Mouse (Mus musculus) kidney, embryonic 16.5 days (tissue): ENCODE measurements at regions not wholly inside any gene's neighbourhood (a gene's known extent, or its start where the extent isn't known, plus 50 kb on each side); places are given as distances from the start of the nearest gene placed in this dataset.

Experiments used
- ATAC-seq: fragments of 200-750 bp; cut with Nextera tagmentation; 2 replicates; pipeline ENCODE4 v1.8.0; 2017; ENCODE audit warnings: moderate TSS enrichment; ENCODE audit not compliant: low FRiP score, low TSS enrichment
- H3K27ac ChIP-seq: fragments of 300-500 bp; sonication (generic); 2 replicates; pipeline ENCODE4 v1.5.1; 2014; ENCODE audit warnings: low read length
- H3K27me3 ChIP-seq: fragments of 300-500 bp; sonication (generic); 2 replicates; pipeline ENCODE4 v1.6.1; 2014; ENCODE audit warnings: low read length, control low read depth, mixed read lengths; ENCODE audit not compliant: insufficient read depth
- H3K36me3 ChIP-seq: fragments of 300-500 bp; sonication (generic); 2 replicates; pipeline ENCODE4 v1.6.1; 2014; ENCODE audit warnings: low read length, control low read depth, mixed read lengths; ENCODE audit not compliant: insufficient read depth
- H3K4me1 ChIP-seq: fragments of 300-500 bp; sonication (generic); 2 replicates; pipeline ENCODE4 v1.6.1; 2014; ENCODE audit warnings: low read length, control low read depth, mixed read lengths; ENCODE audit not compliant: insufficient read depth
- H3K4me2 ChIP-seq: fragments of 300-500 bp; sonication (generic); replicated peaks from 2 replicates; pipeline ENCODE4 v1.6.1; 2014; ENCODE audit warnings: low read depth, low read length
- H3K4me3 ChIP-seq: fragments of 300-500 bp; sonication (generic); 2 replicates; pipeline ENCODE4 v1.5.1; 2014; ENCODE audit warnings: mild to moderate bottlenecking, low read length
- H3K9ac ChIP-seq: fragments of 300-500 bp; sonication (generic); replicated peaks from 2 replicates; pipeline ENCODE4 v1.6.1; 2014; ENCODE audit warnings: low read length
- H3K9me3 ChIP-seq: fragments of 300-500 bp; sonication (generic); 2 replicates; pipeline ENCODE4 v1.6.1; 2016; ENCODE audit warnings: low read length, control low read depth
- WGBS: fragments of 180-500 bp; shearing (Covaris S2); extraction: QIAGEN DNeasy Blood & Tissue Kit; methylation state at CpG from one replicate; pipeline ENCODE4 v1.1.7; 2014; 5-methylcytosine and 5-hydroxymethylcytosine counted together

- Histone ChIP-seq H3K27ac (no peak overlapping the region), H3K4me1 (no peaks in the 10 kb centered on the region), H3K9me3 (no peaks in the 10 kb centered on the region), H3K36me3 (no peaks in the 10 kb centered on the region), H3K4me2 (no peak overlapping the region), H3K27me3 (no peaks in the 10 kb centered on the region), H3K4me3 (no peak overlapping the region), H3K9ac (no peak overlapping the region)
- 80% methylated on average over 2 of the region's 2 CpGs for WGBS
- no peak for ATAC-seq
Observed at GRCm38 (mm10) chr12:16380346-16380745, 230.4 kb downstream of the Lpin1 start.

GRCm38 (mm10) chr12:16379415-16379814 lies 231.4 kb downstream of the Lpin1 start:
- no peaks in the 10 kb centered on the region for H3K27me3 ChIP-seq
- no peak for ATAC-seq
- H3K4me1 ChIP-seq: no peaks in the 10 kb centered on the region
- no peak overlapping the region for H3K9ac ChIP-seq
- 70% methylated on average over 2 of the region's 2 CpGs for WGBS
- no peak overlapping the region for H3K4me2 ChIP-seq
- no peak overlapping the region for H3K4me3 ChIP-seq
- no peak overlapping the region for H3K27ac ChIP-seq
- no peaks in the 10 kb centered on the region for H3K36me3 ChIP-seq
- H3K9me3 ChIP-seq: no peaks in the 10 kb centered on the region

- Histone ChIP-seq H3K4me1 (no peaks in the 10 kb centered on the region), H3K9ac (no peak overlapping the region), H3K4me3 (no peak overlapping the region), H3K9me3 (no peaks in the 10 kb centered on the region), H3K36me3 (no peaks in the 10 kb centered on the region), H3K27me3 (no peaks in the 10 kb centered on the region), H3K4me2 (no peak overlapping the region), H3K27ac (no peak overlapping the region)
- no peak for ATAC-seq
- 77% methylated on average over 3 of the region's 3 CpGs for WGBS
Observed at GRCm38 (mm10) chr12:16378501-16378900, 232.3 kb downstream of the Lpin1 start.

GRCm38 (mm10) chr12:16374331-16374996 lies 236.3 kb downstream of the Lpin1 start:
- Histone ChIP-seq H3K9ac (no peak overlapping the region), H3K4me2 (no peak overlapping the region), H3K4me3 (no peak overlapping the region), H3K27ac (no peak overlapping the region), H3K36me3 (no peaks in the 10 kb centered on the region), H3K27me3 (no peaks in the 10 kb centered on the region), H3K9me3 (no peaks in the 10 kb centered on the region), H3K4me1 (no peaks in the 10 kb centered on the region)
- no peak for ATAC-seq
- WGBS: 34% methylated on average over 4 of the region's 4 CpGs

GRCm38 (mm10) chr12:16370061-16370460 lies 240.7 kb downstream of the Lpin1 start:
- H3K4me1 ChIP-seq: no peaks in the 10 kb centered on the region
- H3K27me3 ChIP-seq: no peaks in the 10 kb centered on the region
- H3K9me3 ChIP-seq: no peaks in the 10 kb centered on the region
- no peaks in the 10 kb centered on the region for H3K36me3 ChIP-seq
- no peak overlapping the region for H3K27ac ChIP-seq
- no peak for ATAC-seq
- no peak overlapping the region for H3K9ac ChIP-seq
- 67% methylated on average over 7 of the region's 7 CpGs for WGBS
- no peak overlapping the region for H3K4me3 ChIP-seq
- no peak overlapping the region for H3K4me2 ChIP-seq

- Histone ChIP-seq H3K4me2 (no peak overlapping the region), H3K27me3 (no peaks in the 10 kb centered on the region), H3K4me3 (no peak overlapping the region), H3K27ac (no peak overlapping the region), H3K9ac (no peak overlapping the region), H3K4me1 (no peaks in the 10 kb centered on the region), H3K9me3 (peaks cover 8% of the 10 kb centered on the region; the same call in 1 of the 2 replicates), H3K36me3 (no peaks in the 10 kb centered on the region)
- ATAC-seq: no peak
Observed at GRCm38 (mm10) chr12:16362341-16362740, 248.4 kb downstream of the Lpin1 start.

GRCm38 (mm10) chr12:16358831-16359230 lies 251.9 kb downstream of the Lpin1 start:
- Histone ChIP-seq H3K4me2 (no peak overlapping the region), H3K27ac (no peak overlapping the region), H3K27me3 (no peaks in the 10 kb centered on the region), H3K4me1 (no peaks in the 10 kb centered on the region), H3K9ac (no peak overlapping the region), H3K4me3 (no peak overlapping the region), H3K9me3 (peaks cover 8% of the 10 kb centered on the region; the same call in 1 of the 2 replicates), H3K36me3 (no peaks in the 10 kb centered on the region)
- WGBS: 26% methylated on average over 1 of the region's 1 CpGs
- ATAC-seq: no peak

GRCm38 (mm10) chr12:16354711-16355110 lies 256.1 kb downstream of the Lpin1 start:
- Histone ChIP-seq H3K27me3 (no peaks in the 10 kb centered on the region), H3K4me2 (no peak overlapping the region), H3K36me3 (no peaks in the 10 kb centered on the region), H3K9ac (no peak overlapping the region), H3K4me1 (no peaks in the 10 kb centered on the region), H3K4me3 (no peak overlapping the region), H3K9me3 (no peaks in the 10 kb centered on the region), H3K27ac (no peak overlapping the region)
- ATAC-seq: no peak
- WGBS: 69% methylated on average over 1 of the region's 1 CpGs

- Histone ChIP-seq H3K4me2 (no peak overlapping the region), H3K9me3 (no peaks in the 10 kb centered on the region), H3K4me3 (no peak overlapping the region), H3K4me1 (no peaks in the 10 kb centered on the region), H3K9ac (no peak overlapping the region), H3K27me3 (no peaks in the 10 kb centered on the region), H3K36me3 (no peaks in the 10 kb centered on the region), H3K27ac (no peak overlapping the region)
- ATAC-seq: no peak
Observed at GRCm38 (mm10) chr12:16351751-16352150, 259.0 kb downstream of the Lpin1 start.

GRCm38 (mm10) chr12:16349310-16349709 lies 261.5 kb downstream of the Lpin1 start:
- H3K27me3 ChIP-seq: no peaks in the 10 kb centered on the region
- H3K36me3 ChIP-seq: no peaks in the 10 kb centered on the region
- no peak overlapping the region for H3K4me2 ChIP-seq
- H3K4me1 ChIP-seq: no peaks in the 10 kb centered on the region
- H3K9me3 ChIP-seq: no peaks in the 10 kb centered on the region
- ATAC-seq: no peak
- no peak overlapping the region for H3K4me3 ChIP-seq
- no peak overlapping the region for H3K9ac ChIP-seq
- no peak overlapping the region for H3K27ac ChIP-seq
